Mouse (Mus musculus) heart, adult 2 months (tissue): ENCODE results near the gene P4ha2.

Source experiments
- CTCF ChIP-seq: fragments of 200-600 bp; IDR thresholded peaks from 2 replicates; pipeline ENCODE4 v1.8.1; 2022; ENCODE audit warnings: antibody characterized with exemption, mild to moderate bottlenecking, moderate library complexity
- EP300 ChIP-seq: fragments of 200-500 bp; IDR thresholded peaks from 2 replicates; pipeline ENCODE4 v1.6.1; 2011; ENCODE audit warnings: low read depth, low read length, control low read depth; ENCODE audit not compliant: insufficient read depth

DNA sequence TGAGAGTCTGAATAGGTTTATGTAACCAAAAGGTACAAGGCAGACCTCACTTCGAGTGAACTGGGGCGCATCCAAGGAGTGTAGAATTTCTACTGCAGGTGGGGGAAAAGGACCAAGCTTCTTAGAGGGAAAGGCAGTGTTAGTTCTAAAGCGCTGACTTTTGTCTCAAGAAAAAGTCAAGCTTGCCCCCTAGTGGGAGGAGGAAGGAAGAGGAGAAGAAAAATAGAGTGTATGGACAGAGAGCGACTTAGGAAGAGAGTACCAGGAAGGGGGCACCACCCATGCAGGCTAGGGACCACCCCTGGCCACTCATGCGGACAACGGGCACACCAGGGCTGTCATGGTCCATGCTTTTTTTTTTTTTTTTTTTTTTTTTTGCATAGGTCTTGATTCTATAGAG, 45.6 kb upstream of the P4ha2 start:
- TF ChIP-seq CTCF (peak; percentile 75), EP300 (no peak)
